Mouse (Mus musculus) embryonic fibroblast, embryonic 13.5 days (primary cell): ENCODE results near the gene Fam111a.

Experiments
- CTCF ChIP-seq: IDR thresholded peaks from 2 replicates; pipeline ENCODE4 v1.5.1; 2011; ENCODE audit warnings: mild to moderate bottlenecking, control low read depth, low read length, moderate library complexity, borderline replicate concordance; ENCODE audit not compliant: insufficient read depth
- POLR2A ChIP-seq: IDR thresholded peaks from 2 replicates; pipeline ENCODE4 v1.6.1; 2011; ENCODE audit warnings: low read depth, mild to moderate bottlenecking, control low read depth, low read length, moderate library complexity

DNA sequence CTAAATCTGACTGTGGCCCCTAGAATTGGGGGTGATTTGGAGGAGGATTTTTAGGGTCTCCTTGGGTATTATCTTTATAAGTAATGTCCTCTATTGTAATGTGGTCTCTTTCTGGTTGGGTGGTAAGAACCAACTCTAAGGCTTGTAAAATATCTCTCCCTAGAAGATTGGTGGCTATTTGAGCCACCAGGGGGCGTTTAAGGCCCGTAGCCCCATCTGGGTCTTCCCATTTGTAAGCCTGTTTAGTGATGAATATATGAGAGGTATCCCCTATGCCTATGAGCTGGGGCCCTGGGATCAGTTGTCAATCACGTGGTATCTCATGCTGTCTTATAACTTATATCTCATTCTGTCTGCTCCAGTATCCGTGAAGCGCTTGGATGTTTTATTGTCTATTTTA lies 3.6 kb downstream of the Fam111a start:
- TF ChIP-seq POLR2A (no peak), CTCF (no peak)
